Mouse (Mus musculus): ENCODE data around the gene Stoml1. TPM values are rescaled to one million over a fixed set of nuclear protein-coding genes. Genes with fewer than 3 reads are reported as not detected.
"Not testable (repeated sequence)": the region's sequence is repeated elsewhere in the genome, so short reads cannot be mapped to it uniquely, and the experiment has no call there.

Stoml1 gene
- total RNA-seq, 1 experiment from 2014 or later = 11.3 TPM

GRCm38 (mm10) chr9:58268384-58269313 is 15.7 kb downstream of the Stoml1 start:
- ATAC-seq (replicated peaks; ENCODE audit: insufficient number of reproducible peaks, low FRiP score, low TSS enrichment, poor library complexity, severe bottlenecking) = no peak

GRCm38 (mm10) chr9:58270081-58270480 is 17.1 kb downstream of the Stoml1 start:
- ATAC-seq (replicated peaks; ENCODE audit: insufficient number of reproducible peaks, low FRiP score, low TSS enrichment, poor library complexity, severe bottlenecking) = no peak

GRCm38 (mm10) chr9:58271109-58271508 is 18.1 kb downstream of the Stoml1 start:
- ATAC-seq (replicated peaks; ENCODE audit: insufficient number of reproducible peaks, low FRiP score, low TSS enrichment, poor library complexity, severe bottlenecking) = peak; percentile 47

- ATAC-seq (replicated peaks; ENCODE audit: insufficient number of reproducible peaks, low FRiP score, low TSS enrichment, poor library complexity, severe bottlenecking) = not testable (repeated sequence)
Measured at GRCm38 (mm10) chr9:58271551-58271950, 18.6 kb downstream of the Stoml1 start.

GRCm38 (mm10) chr9:58272068-58272541 is 19.1 kb downstream of the Stoml1 start:
- ATAC-seq (replicated peaks; ENCODE audit: insufficient number of reproducible peaks, low FRiP score, low TSS enrichment, poor library complexity, severe bottlenecking) = peak; percentile 29; the same call in 1 of the 2 replicates

GRCm38 (mm10) chr9:58272855-58273254 is 19.9 kb downstream of the Stoml1 start:
- no peak for ATAC-seq (replicated peaks; ENCODE audit: insufficient number of reproducible peaks, low FRiP score, low TSS enrichment, poor library complexity, severe bottlenecking)

- no peak for ATAC-seq (replicated peaks; ENCODE audit: insufficient number of reproducible peaks, low FRiP score, low TSS enrichment, poor library complexity, severe bottlenecking)
Measured at GRCm38 (mm10) chr9:58274101-58274604, 21.2 kb downstream of the Stoml1 start.

GRCm38 (mm10) chr9:58274626-58275025 is 21.7 kb downstream of the Stoml1 start:
- no peak for ATAC-seq (replicated peaks; ENCODE audit: insufficient number of reproducible peaks, low FRiP score, low TSS enrichment, poor library complexity, severe bottlenecking)

GRCm38 (mm10) chr9:58275115-58275774 is 22.3 kb downstream of the Stoml1 start:
- ATAC-seq (replicated peaks; ENCODE audit: insufficient number of reproducible peaks, low FRiP score, low TSS enrichment, poor library complexity, severe bottlenecking) = peak; percentile 86

- ATAC-seq (replicated peaks; ENCODE audit: insufficient number of reproducible peaks, low FRiP score, low TSS enrichment, poor library complexity, severe bottlenecking) = peak; percentile 29
Measured at GRCm38 (mm10) chr9:58275797-58276196, 22.8 kb downstream of the Stoml1 start.

- no peak for ATAC-seq (replicated peaks; ENCODE audit: insufficient number of reproducible peaks, low FRiP score, low TSS enrichment, poor library complexity, severe bottlenecking)
Measured at GRCm38 (mm10) chr9:58276346-58276745, 23.4 kb downstream of the Stoml1 start.

- no peak for ATAC-seq (replicated peaks; ENCODE audit: insufficient number of reproducible peaks, low FRiP score, low TSS enrichment, poor library complexity, severe bottlenecking)
Measured at GRCm38 (mm10) chr9:58278313-58278712, 25.3 kb downstream of the Stoml1 start.

GRCm38 (mm10) chr9:58278821-58279723 is 26.1 kb downstream of the Stoml1 start:
- no peak for ATAC-seq (replicated peaks; ENCODE audit: insufficient number of reproducible peaks, low FRiP score, low TSS enrichment, poor library complexity, severe bottlenecking)

- no peak for ATAC-seq (replicated peaks; ENCODE audit: insufficient number of reproducible peaks, low FRiP score, low TSS enrichment, poor library complexity, severe bottlenecking)
Measured at GRCm38 (mm10) chr9:58279780-58280179, 26.8 kb downstream of the Stoml1 start.

GRCm38 (mm10) chr9:58280259-58281109 is 27.5 kb downstream of the Stoml1 start:
- ATAC-seq (replicated peaks; ENCODE audit: insufficient number of reproducible peaks, low FRiP score, low TSS enrichment, poor library complexity, severe bottlenecking) = peak; percentile 80

- ATAC-seq (replicated peaks; ENCODE audit: insufficient number of reproducible peaks, low FRiP score, low TSS enrichment, poor library complexity, severe bottlenecking) = 0 out of 2 replicates have a peak, but pooled peaks have one; percentile 34
Measured at GRCm38 (mm10) chr9:58281597-58281996, 28.6 kb downstream of the Stoml1 start.

- no peak for ATAC-seq (replicated peaks; ENCODE audit: insufficient number of reproducible peaks, low FRiP score, low TSS enrichment, poor library complexity, severe bottlenecking)
Measured at GRCm38 (mm10) chr9:58283431-58283830, 30.5 kb downstream of the Stoml1 start.

GRCm38 (mm10) chr9:58289090-58289489 is 36.1 kb downstream of the Stoml1 start:
- no peak for ATAC-seq (replicated peaks; ENCODE audit: insufficient number of reproducible peaks, low FRiP score, low TSS enrichment, poor library complexity, severe bottlenecking)
